Mouse (Mus musculus) embryonic fibroblast, embryonic 13.5 days (primary cell): Measurements from ENCODE around the gene Rpl36.

ENCODE experiments used
- CTCF ChIP-seq: IDR thresholded peaks from 2 replicates; pipeline ENCODE4 v1.5.1; 2011; ENCODE audit warnings: mild to moderate bottlenecking, control low read depth, low read length, moderate library complexity, borderline replicate concordance; ENCODE audit not compliant: insufficient read depth
- POLR2A ChIP-seq: IDR thresholded peaks from 2 replicates; pipeline ENCODE4 v1.6.1; 2011; ENCODE audit warnings: low read depth, mild to moderate bottlenecking, control low read depth, low read length, moderate library complexity

DNA sequence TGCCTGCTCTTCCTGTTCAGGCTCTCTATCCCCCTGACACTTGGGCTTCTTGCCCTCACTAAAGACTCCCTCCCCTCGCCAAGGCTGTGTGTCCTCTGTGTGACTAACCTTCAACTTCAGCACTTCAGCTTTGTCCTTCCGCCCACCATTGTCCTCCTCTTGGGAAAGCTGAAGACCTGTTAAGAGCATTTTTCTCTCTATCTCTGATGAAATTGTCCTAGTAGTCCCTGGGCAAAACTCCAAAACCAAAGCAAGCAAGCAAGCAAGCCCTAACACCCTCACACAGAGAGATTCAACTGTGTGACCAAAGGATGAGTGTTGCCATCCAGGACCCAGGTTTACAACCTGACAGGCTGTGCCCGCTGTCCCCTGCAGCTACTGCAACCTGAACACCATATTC, 50.4 kb downstream of the Rpl36 start:
- no peak for TF ChIP-seq CTCF
- TF ChIP-seq POLR2A: no peak
